Mouse (Mus musculus): Measurements from ENCODE around the gene Gm11563. TPM values are rescaled to one million over a fixed set of nuclear protein-coding genes. Genes with fewer than 3 reads are reported as not detected.
"Not testable (repeated sequence)": the region's sequence is repeated elsewhere in the genome, so short reads cannot be mapped to it uniquely, and the experiment has no call there.

The Gm11563 gene
- polyA plus RNA-seq, 1 experiment: not detected

- TF ChIP-seq CTCF (IDR thresholded peaks at IDR 0.05; ENCODE audit: low read depth, low read length) (no peak), POLR2A (IDR thresholded peaks at IDR 0.05; ENCODE audit: insufficient read depth, low read length) (no peak), EP300 (IDR thresholded peaks at IDR 0.05; ENCODE audit: insufficient read depth, low read depth, low read length) (no peak)
- H3K9ac ChIP-seq (ENCODE audit: low read depth, poor library complexity, severe bottlenecking): no peak overlapping the region
- no peaks in the 10 kb centered on the region for H3K27me3 ChIP-seq (ENCODE audit: control insufficient read depth, insufficient read depth, low read length, poor library complexity, severe bottlenecking)
- H3K4me3 ChIP-seq (ENCODE audit: low read depth, low read length): no peak overlapping the region
- no peak overlapping the region for H3K27ac ChIP-seq (ENCODE audit: insufficient read depth, low read length)
- H3K9me3 ChIP-seq (replicated peaks; ENCODE audit: control insufficient read depth, insufficient read depth, low read length, poor library complexity, severe bottlenecking): no peaks in the 10 kb centered on the region
- no peaks in the 10 kb centered on the region for H3K36me3 ChIP-seq (ENCODE audit: control insufficient read depth, insufficient read depth, low read length, poor library complexity, severe bottlenecking)
- H3K4me1 ChIP-seq (ENCODE audit: control insufficient read depth, insufficient read depth, low read length): peaks cover 2% of the 10 kb centered on the region
These were observed 496 bp upstream of the Gm11563 start for GRCm38 (mm10) chr11:99659256-99659655.

- H3K27ac ChIP-seq (ENCODE audit: insufficient read depth, low read length): no peak overlapping the region
- H3K36me3 ChIP-seq (ENCODE audit: control insufficient read depth, insufficient read depth, low read length, poor library complexity, severe bottlenecking): no peaks in the 10 kb centered on the region
- H3K9me3 ChIP-seq (replicated peaks; ENCODE audit: control insufficient read depth, insufficient read depth, low read length, poor library complexity, severe bottlenecking): no peaks in the 10 kb centered on the region
- H3K9ac ChIP-seq (ENCODE audit: low read depth, poor library complexity, severe bottlenecking): no peak overlapping the region
- peaks cover 2% of the 10 kb centered on the region for H3K4me1 ChIP-seq (ENCODE audit: control insufficient read depth, insufficient read depth, low read length)
- TF ChIP-seq CTCF (IDR thresholded peaks at IDR 0.05; ENCODE audit: low read depth, low read length) (no peak), EP300 (IDR thresholded peaks at IDR 0.05; ENCODE audit: insufficient read depth, low read depth, low read length) (no peak), POLR2A (IDR thresholded peaks at IDR 0.05; ENCODE audit: insufficient read depth, low read length) (no peak)
- no peaks in the 10 kb centered on the region for H3K27me3 ChIP-seq (ENCODE audit: control insufficient read depth, insufficient read depth, low read length, poor library complexity, severe bottlenecking)
- no peak overlapping the region for H3K4me3 ChIP-seq (ENCODE audit: low read depth, low read length)
These were observed 1.7 kb downstream of the Gm11563 start for GRCm38 (mm10) chr11:99657051-99657450.

- H3K36me3 ChIP-seq (ENCODE audit: control insufficient read depth, insufficient read depth, low read length, poor library complexity, severe bottlenecking): no peaks in the 10 kb centered on the region
- no peaks in the 10 kb centered on the region for H3K27me3 ChIP-seq (ENCODE audit: control insufficient read depth, insufficient read depth, low read length, poor library complexity, severe bottlenecking)
- no peaks in the 10 kb centered on the region for H3K4me1 ChIP-seq (ENCODE audit: control insufficient read depth, insufficient read depth, low read length)
- peaks cover 3% of the 10 kb centered on the region; the same call in 1 of the 2 replicates for H3K9me3 ChIP-seq (replicated peaks; ENCODE audit: control insufficient read depth, insufficient read depth, low read length, poor library complexity, severe bottlenecking)
- H3K9ac ChIP-seq (ENCODE audit: low read depth, poor library complexity, severe bottlenecking): no peak within 1 kb of the TSS
- no peak within 1 kb of the TSS for H3K4me3 ChIP-seq (ENCODE audit: low read depth, low read length)
- TF ChIP-seq CTCF (IDR thresholded peaks at IDR 0.05; ENCODE audit: low read depth, low read length): no peak
- no peak for TF ChIP-seq POLR2A (IDR thresholded peaks at IDR 0.05; ENCODE audit: insufficient read depth, low read length)
- no peak for TF ChIP-seq EP300 (IDR thresholded peaks at IDR 0.05; ENCODE audit: insufficient read depth, low read depth, low read length)
- no peak within 1 kb of the TSS for H3K27ac ChIP-seq (ENCODE audit: insufficient read depth, low read length)
These were observed 8.6 kb downstream of the Gm11563 start, which contains the start of gene Gm11555 for GRCm38 (mm10) chr11:99650136-99650535. Gene Gm11555 (minus strand): TSS chr11:99650236.

- Histone ChIP-seq H3K4me1 (ENCODE audit: control insufficient read depth, insufficient read depth, low read length) (no peaks in the 10 kb centered on the region), H3K36me3 (ENCODE audit: control insufficient read depth, insufficient read depth, low read length, poor library complexity, severe bottlenecking) (no peaks in the 10 kb centered on the region), H3K27me3 (ENCODE audit: control insufficient read depth, insufficient read depth, low read length, poor library complexity, severe bottlenecking) (no peaks in the 10 kb centered on the region), H3K27ac (ENCODE audit: insufficient read depth, low read length) (no peak overlapping the region), H3K9me3 (replicated peaks; ENCODE audit: control insufficient read depth, insufficient read depth, low read length, poor library complexity, severe bottlenecking) (peaks cover 3% of the 10 kb centered on the region; the same call in 1 of the 2 replicates), H3K4me3 (ENCODE audit: low read depth, low read length) (no peak overlapping the region), H3K9ac (ENCODE audit: low read depth, poor library complexity, severe bottlenecking) (no peak overlapping the region)
- TF ChIP-seq EP300 (IDR thresholded peaks at IDR 0.05; ENCODE audit: insufficient read depth, low read depth, low read length) (no peak), CTCF (IDR thresholded peaks at IDR 0.05; ENCODE audit: low read depth, low read length) (no peak), POLR2A (IDR thresholded peaks at IDR 0.05; ENCODE audit: insufficient read depth, low read length) (no peak)
These were observed 12.3 kb downstream of the Gm11563 start for GRCm38 (mm10) chr11:99646444-99646843.

- Histone ChIP-seq H3K27me3 (ENCODE audit: control insufficient read depth, insufficient read depth, low read length, poor library complexity, severe bottlenecking) (no peaks in the 10 kb centered on the region), H3K36me3 (ENCODE audit: control insufficient read depth, insufficient read depth, low read length, poor library complexity, severe bottlenecking) (no peaks in the 10 kb centered on the region), H3K9ac (ENCODE audit: low read depth, poor library complexity, severe bottlenecking) (no peak overlapping the region), H3K9me3 (replicated peaks; ENCODE audit: control insufficient read depth, insufficient read depth, low read length, poor library complexity, severe bottlenecking) (no peaks in the 10 kb centered on the region), H3K4me1 (ENCODE audit: control insufficient read depth, insufficient read depth, low read length) (no peaks in the 10 kb centered on the region), H3K27ac (ENCODE audit: insufficient read depth, low read length) (no peak overlapping the region), H3K4me3 (ENCODE audit: low read depth, low read length) (no peak overlapping the region)
- TF ChIP-seq CTCF (IDR thresholded peaks at IDR 0.05; ENCODE audit: low read depth, low read length) (no peak), EP300 (IDR thresholded peaks at IDR 0.05; ENCODE audit: insufficient read depth, low read depth, low read length) (no peak), POLR2A (IDR thresholded peaks at IDR 0.05; ENCODE audit: insufficient read depth, low read length) (no peak)
These were observed 14.4 kb downstream of the Gm11563 start for GRCm38 (mm10) chr11:99644351-99644750.

- not testable (repeated sequence) for H3K9me3 ChIP-seq (replicated peaks; ENCODE audit: control insufficient read depth, insufficient read depth, low read length, poor library complexity, severe bottlenecking); H3K36me3 ChIP-seq (ENCODE audit: control insufficient read depth, insufficient read depth, low read length, poor library complexity, severe bottlenecking); H3K4me1 ChIP-seq (ENCODE audit: control insufficient read depth, insufficient read depth, low read length); H3K4me3 ChIP-seq (ENCODE audit: low read depth, low read length); H3K27ac ChIP-seq (ENCODE audit: insufficient read depth, low read length); H3K27me3 ChIP-seq (ENCODE audit: control insufficient read depth, insufficient read depth, low read length, poor library complexity, severe bottlenecking); H3K9ac ChIP-seq (ENCODE audit: low read depth, poor library complexity, severe bottlenecking)
These were observed 15.1 kb downstream of the Gm11563 start, which contains the start of gene Krtap4-7 for GRCm38 (mm10) chr11:99643635-99644139. Gene Krtap4-7 (minus strand): TSS chr11:99644089.

Data from ES-Bruce4 (cell line).